Comparison of ENCODE assay signal across 7 mouse cellular contexts in genomic region chr8:35217604-35218003, GRCm38 (mm10).
"Had no signal": no experiment of that assay in that cellular context is flagged by ENCODE, and none has a peak within 500 bp of the region (broad histone marks: within the 10 kb centered on the region; RNA-seq: fewer than 3 reads in every experiment).

No protein-coding gene starts in this region.

- H3K4me1 ChIP-seq: midbrain, embryonic 12.5 days had no signal

- H3K4me3 ChIP-seq: limb, embryonic 15.5 days; midbrain, embryonic 12.5 days had no signal

- DNase-seq: layer of hippocampus, postnatal 36 days; thymus, postnatal 4 days had no signal

- H3K9ac ChIP-seq: limb, embryonic 15.5 days; liver, embryonic 14.5 days; midbrain, embryonic 12.5 days had no signal

- H3K4me2 ChIP-seq: limb, embryonic 15.5 days; midbrain, embryonic 12.5 days had no signal

- H3K9me3 ChIP-seq: limb, embryonic 15.5 days; midbrain, embryonic 12.5 days had no signal

- H3K27ac ChIP-seq: kidney, postnatal 0 days; limb, embryonic 15.5 days; liver, embryonic 14.5 days; midbrain, embryonic 12.5 days; stomach, postnatal 0 days had no signal

- H3K27me3 ChIP-seq: limb, embryonic 15.5 days; midbrain, embryonic 12.5 days had no signal

- H3K36me3 ChIP-seq: limb, embryonic 15.5 days; midbrain, embryonic 12.5 days had no signal
